Mouse (Mus musculus) kidney, adult 18-20 months (tissue): Measurements from ENCODE around the gene Olfr74.
"Not testable (repeated sequence)": the region's sequence is repeated elsewhere in the genome, so short reads cannot be mapped to it uniquely, and the experiment has no call there.

Experiments used
- DNase-seq: peaks from one replicate; pipeline ENCODE4 v3.0.0; 2021

The Olfr74 gene

GRCm38 (mm10) chr2:87974563-87974962 is at the start of gene Olfr74:
Gene Olfr74 (minus strand): TSS chr2:87974663.
- no peak for DNase-seq

GRCm38 (mm10) chr2:88022474-88022873 is 48.0 kb upstream of the Olfr74 start, which contains the start of gene Olfr1161:
Gene Olfr1161 (plus strand): TSS chr2:88022774.
- DNase-seq: not testable (repeated sequence)

DNA sequence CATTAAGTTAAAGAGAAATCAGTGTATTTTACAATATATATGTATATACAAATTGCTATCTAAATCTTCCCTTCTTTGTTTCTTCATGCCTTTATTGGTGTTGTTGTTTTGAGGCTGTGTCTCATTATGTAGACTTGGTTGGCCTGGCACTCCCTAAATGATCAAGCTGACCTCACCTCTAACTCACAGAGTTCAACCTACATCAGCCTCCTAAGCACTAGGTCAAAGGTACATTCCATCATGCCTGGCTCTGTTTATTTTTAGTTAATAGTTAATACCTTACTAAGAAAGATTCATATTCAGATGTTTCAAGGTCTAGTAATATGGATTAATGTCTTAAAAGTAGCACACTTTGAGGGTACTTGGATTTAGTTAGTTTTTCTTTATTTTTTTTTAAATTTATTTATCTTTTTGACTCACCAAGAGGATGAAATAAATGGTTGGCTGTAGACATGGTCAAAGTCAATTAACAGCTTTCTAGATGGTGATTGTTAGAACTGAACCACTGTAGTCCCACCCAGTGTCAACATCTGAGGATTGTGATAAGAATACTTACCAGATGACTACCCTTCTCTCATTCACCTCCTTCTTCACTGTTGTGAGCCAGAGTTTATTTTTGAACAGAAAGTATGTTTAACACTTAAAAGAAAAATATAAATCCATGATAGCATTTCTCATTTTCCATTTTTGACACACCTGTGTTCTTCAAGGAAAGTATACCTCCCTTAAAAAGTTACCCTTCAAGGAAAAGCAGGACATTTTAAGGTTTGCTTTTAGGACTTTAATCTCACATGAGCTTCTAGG is 33.3 kb upstream of the Olfr74 start, which contains the start of gene Olfr1160:
Gene Olfr1160, minus strand, starts transcription at position 754 of the 804 bp plus-strand sequence.
- no peak for DNase-seq

GRCm38 (mm10) chr2:87989813-87990212 is 15.3 kb upstream of the Olfr74 start, which contains the start of gene Olfr1158:
Gene Olfr1158 (plus strand): TSS chr2:87990113.
- no peak for DNase-seq

DNA sequence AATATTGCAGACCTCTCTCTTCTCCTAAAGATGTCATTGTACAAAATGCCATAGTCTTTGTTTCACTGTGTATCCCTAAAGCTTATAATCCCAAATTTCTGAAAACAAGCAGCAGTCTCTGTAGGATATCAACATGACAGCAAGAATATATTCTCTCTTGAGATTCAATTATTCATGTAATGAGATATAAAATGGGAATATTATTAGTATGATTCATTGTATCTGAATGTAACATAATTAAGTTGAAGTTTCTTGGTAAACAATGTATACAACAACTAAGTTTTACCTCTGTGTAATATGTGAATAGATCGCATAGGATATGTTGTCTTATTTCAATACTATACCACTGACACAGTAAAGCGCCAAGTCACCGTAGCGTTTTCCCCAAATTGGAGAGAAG is 6.3 kb downstream of the Olfr74 start, which contains the start of gene Olfr1157:
Gene Olfr1157, minus strand, starts transcription at position 101 of the 400 bp plus-strand sequence.
- DNase-seq: no peak

- DNase-seq: no peak
These were observed 21.5 kb downstream of the Olfr74 start, which contains the start of gene Olfr1156 for GRCm38 (mm10) chr2:87953000-87953399. Gene Olfr1156 (minus strand): TSS chr2:87953100.

DNA sequence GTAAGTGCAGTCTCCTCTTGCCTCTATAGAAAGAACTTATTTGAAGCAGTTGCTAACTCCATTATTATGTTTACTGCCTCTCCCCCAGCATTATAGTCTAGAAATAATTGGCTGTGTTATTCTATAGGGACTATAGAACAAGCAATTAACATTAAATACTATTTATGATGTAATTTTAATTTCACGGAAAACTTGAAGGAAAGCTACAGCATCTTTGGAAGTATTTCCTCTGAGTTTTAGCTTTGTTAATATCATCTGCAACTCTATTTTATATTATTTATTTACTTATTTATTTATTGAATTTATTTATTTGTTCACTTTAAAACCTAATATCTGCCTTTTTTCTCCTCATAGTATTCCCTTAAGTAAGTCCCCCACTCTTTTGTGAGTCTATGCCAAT is 29.4 kb downstream of the Olfr74 start, which contains the start of gene Olfr1155:
Gene Olfr1155, minus strand, starts transcription at position 101 of the 400 bp plus-strand sequence.
- DNase-seq: no peak
